Mouse (Mus musculus) gastrocnemius, postnatal 25 days (tissue): Measurements from ENCODE around the gene Srebf1. TPM values are rescaled to one million over a fixed set of nuclear protein-coding genes. Genes with fewer than 3 reads are reported as not detected.

Experiments used
- DNase-seq: peaks from one replicate; pipeline ENCODE4 v3.0.0; 2022
- total RNA-seq, 2 experiments: library from RNA; stranded (reverse); gene quantifications; 1 replicate in 1 of 2; 2 replicates in 1 of 2; pipeline ENCODE4 v1.2.3; 2021

Srebf1 gene
- total RNA-seq, 2 experiments from 2014 or later: 16.8 to 20.0 TPM

GRCm38 (mm10) chr11:60235351-60235750 lies 13.0 kb upstream of the Srebf1 start:
- no peak for DNase-seq

GRCm38 (mm10) chr11:60233235-60233634 lies 10.9 kb upstream of the Srebf1 start:
- DNase-seq: no peak

- DNase-seq: no peak
Measured at GRCm38 (mm10) chr11:60232441-60233058, 10.2 kb upstream of the Srebf1 start.

DNA sequence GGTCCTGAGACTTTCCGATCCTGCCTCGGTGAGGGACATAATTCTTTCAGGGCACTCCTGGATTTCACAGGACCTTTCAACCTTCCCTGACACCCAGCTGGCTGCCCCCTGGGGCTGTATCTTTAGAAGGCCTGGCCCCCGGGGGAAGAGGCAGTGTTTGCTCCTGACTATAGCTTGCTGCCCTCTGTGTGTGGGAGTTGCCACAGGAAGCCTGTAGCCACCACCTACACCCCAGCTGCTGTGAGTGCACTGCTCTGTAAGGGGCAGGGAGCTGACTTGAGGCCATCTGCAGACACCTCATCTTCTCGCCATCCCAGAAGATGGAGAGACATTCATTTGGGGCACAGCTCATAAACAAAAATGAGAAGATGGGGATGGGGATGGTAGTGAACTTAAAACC lies 9.6 kb upstream of the Srebf1 start:
- DNase-seq: no peak

DNA sequence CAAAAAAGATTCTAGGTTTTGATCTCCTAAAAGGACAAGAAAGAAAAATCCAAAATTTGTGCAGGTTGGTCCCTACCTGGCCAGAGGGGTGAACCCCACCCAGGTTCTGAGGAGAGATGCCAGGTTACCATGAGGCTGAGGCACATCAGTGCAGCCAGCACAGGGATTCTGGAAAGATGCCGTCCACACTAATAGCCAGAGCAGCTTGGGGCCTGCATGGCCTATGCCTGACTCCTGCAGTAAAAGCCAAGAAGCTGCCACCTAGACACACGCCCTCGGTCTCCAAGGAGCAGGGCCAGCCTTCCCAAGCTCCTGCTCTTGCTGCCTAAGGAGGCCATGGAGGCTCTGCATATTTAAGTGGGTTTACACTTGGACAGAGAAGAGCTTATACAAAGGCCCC lies 8.9 kb upstream of the Srebf1 start:
- DNase-seq: no peak

DNA sequence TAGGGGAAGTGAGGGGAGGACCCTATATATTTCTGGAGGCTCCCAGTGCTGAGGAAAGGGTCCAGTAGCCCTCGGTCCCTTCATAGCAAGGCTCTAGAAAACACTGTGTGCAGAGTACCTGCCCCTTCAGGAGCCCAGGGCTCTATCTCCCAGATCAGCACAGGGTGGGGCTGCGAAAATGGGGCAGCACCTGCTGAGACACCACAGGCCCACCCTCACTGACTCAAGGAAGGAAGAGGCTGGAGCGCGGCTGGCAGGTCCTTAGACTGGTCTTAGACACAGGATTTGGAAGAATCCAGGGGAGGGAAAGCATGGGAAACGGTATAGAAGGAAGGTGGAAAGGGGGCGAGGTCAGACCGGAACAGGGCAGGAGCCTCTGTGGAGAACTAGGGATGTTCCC lies 8.1 kb upstream of the Srebf1 start:
- DNase-seq: no peak

DNA sequence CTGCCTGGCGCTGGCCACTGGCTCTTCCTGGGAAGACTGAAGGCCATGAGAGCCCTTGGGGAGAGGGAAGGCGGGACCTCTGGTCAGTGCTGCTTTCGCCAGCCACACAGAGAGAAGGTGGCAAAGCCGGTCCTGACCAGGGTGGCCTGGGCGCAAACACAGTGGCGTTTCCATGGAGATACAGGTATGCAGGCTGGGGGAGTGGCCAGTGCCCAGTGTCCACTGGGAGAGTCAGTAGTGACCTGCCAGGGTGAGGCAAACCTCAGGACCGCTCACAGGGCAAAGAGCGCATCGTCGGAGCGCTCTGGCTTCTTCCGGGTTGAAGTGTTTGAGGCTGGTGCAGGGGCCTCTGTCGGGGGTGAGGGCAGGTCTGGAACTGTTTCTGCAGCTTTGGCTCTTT lies 7.4 kb upstream of the Srebf1 start:
- no peak for DNase-seq

- DNase-seq: no peak
Measured at GRCm38 (mm10) chr11:60228525-60228924, 6.1 kb upstream of the Srebf1 start.

DNA sequence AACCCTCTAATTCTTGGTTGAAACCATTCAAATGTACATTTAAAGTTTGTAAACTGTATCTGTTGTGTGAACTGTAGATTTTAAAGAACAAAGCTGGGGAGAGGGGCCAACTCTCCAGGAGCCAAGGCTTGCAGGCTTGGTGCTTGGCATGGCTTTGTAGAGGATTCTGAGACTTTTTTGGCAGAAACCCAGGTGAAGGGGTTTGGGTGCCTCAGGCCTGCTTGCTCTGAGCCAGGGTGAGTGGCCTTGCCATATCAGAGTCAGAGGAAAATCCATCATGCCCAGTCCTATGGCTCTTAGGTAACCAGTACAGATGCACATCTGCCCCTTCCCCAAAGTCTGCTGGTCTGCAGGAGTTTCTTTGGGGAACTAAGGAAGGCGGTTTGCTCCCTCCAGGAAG lies 3.5 kb upstream of the Srebf1 start:
- no peak for DNase-seq

DNA sequence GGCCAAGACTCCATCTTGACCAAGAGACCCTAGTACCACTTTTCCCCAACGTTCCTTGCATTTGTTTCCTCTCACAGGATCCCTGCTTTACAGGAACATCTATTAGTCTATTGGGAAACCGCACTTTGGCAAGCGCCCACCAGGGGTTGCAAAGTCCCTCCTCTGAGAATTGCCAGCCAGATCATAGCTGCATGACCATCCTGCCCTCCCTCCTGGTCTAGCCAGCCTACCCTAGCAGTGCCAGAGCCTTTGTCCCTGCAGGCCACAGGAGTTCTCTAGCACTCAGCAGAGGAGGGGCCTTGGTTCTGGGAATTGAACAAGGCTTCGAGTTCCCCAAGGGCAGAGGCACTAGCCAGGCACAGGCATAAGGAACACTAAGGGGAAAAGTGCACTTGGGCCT lies 2.3 kb upstream of the Srebf1 start:
- no peak for DNase-seq

DNA sequence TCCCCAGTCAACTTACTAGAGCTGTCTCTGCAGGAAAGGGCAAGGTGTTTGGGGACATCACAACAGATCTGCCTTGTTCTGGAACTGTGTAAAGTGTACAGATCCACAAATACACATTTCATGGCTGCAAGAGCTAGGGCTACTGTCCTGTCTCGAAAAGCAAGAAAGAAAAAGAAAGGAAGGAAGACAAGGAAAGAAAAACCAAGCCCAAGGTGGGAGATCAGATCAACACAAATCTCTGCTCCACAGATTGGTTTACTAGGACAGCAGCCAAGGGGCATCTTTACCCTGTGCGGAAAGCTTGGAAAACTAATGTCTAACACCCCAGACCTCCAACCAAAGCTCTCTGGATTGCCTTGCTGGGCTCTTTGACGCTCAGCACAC lies 304 bp downstream of the Srebf1 start:
- DNase-seq: no peak

- no peak for DNase-seq
Measured at GRCm38 (mm10) chr11:60221425-60221824, 956 bp downstream of the Srebf1 start.

- DNase-seq: peak; percentile 92
Measured at GRCm38 (mm10) chr11:60220291-60220804, 2.0 kb downstream of the Srebf1 start.

GRCm38 (mm10) chr11:60219609-60220008 lies 2.8 kb downstream of the Srebf1 start:
- no peak for DNase-seq

DNA sequence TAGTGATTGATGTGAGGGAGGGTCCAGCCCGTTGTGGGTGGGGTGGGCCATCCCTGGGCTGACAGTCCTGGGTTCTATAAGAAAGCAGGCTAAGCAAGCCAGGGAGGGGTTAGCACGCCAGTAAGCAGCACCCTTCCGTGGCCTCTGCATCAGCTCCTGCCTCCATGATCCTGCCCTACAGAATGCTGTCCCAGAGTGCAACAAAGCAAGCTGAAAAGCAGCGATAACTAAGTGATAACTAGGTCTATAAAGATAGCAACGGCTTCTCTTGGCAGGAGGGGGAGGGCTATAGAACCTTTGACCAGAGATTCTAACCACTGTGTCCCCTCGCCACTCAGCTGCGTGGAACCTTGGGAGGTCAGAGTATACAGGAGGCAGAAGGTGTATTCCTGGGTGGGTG lies 4.9 kb downstream of the Srebf1 start:
- DNase-seq: no peak

DNA sequence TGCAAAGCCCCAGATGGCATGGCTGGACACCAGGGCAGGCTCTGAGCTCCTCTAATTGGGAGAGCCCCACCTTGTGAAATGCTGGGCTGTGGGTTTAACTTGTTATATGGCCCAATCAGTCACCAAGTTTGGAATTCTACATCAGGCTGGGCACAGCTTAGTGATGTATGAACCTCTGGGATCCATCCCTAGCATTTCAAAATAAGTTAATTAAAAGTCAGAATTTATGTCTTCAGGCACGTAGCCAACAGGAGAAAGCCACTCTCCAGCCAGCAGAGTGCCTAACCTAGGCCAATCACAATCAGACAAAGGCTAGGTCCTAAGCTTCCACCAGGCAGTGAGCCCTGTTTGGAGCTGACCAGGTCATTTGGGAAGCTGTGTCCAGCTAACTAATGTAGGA lies 5.7 kb downstream of the Srebf1 start:
- no peak for DNase-seq

DNA sequence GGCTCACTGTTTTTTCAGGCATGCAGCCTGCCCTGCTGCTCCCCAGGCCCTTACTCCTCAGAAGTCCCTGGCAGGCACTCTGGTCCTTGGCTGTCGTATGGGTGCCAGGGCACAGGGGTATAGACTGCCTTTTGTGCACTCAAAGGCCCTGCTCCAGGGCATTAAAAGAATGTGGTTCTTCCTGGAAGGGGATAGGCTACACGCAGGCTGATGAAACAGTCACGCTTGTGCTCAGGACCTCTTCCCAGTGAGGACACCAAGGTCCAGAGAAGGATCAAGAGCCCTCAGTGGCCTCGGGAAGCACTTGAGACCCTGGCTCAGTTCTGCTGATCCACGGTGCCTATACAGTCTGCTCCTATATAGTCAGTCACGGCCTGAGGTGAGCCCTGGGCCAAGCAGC lies 9.1 kb downstream of the Srebf1 start:
- DNase-seq: no peak

DNA sequence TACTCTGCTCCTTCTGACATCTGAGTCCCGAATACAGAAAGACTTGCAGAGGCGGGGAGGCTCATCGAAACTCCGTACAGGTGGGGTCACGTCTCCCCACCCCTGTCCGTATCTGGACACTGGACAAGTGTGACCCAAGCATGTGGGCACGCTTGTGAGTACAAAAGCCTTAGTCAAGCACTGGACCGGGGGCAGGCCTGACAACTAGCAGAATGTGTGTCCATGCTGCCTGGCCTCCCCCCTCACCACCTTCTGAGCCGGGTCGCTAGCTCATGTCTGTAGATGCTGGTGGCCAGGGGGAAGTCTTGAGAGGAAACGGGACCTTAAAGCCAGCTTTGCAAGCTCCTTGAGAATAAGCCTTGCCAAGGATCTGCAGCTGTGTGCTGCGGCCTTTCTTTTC lies 10.6 kb downstream of the Srebf1 start:
- no peak for DNase-seq

GRCm38 (mm10) chr11:60211152-60211551 lies 11.2 kb downstream of the Srebf1 start:
- DNase-seq: no peak

- peak; percentile 96 for DNase-seq
Measured at GRCm38 (mm10) chr11:60210305-60210724, 12.1 kb downstream of the Srebf1 start.

DNA sequence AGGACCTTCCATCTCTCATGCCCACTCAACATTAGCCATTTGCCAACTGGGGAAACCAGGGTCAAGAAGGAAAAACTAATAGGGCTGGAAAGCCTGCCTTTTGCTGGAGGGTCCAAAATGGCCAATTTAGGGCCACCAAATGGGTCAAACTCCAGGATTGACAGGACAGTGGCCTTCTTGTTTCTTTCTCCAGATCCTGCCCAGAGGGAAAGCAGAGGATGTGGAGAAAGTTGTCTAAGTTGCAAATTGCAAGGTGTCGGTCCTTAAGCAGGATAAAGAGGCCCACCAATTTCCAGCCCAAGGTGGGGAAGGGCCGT lies 12.5 kb downstream of the Srebf1 start:
- DNase-seq: no peak

GRCm38 (mm10) chr11:60209217-60209932 lies 13.0 kb downstream of the Srebf1 start:
- peak; percentile 66 for DNase-seq

- DNase-seq: no peak
Measured at GRCm38 (mm10) chr11:60208712-60209111, 13.7 kb downstream of the Srebf1 start.

- no peak for DNase-seq
Measured at GRCm38 (mm10) chr11:60208201-60208600, 14.2 kb downstream of the Srebf1 start.
